Mouse (Mus musculus): ENCODE data around the gene Ms4a1.

DNA sequence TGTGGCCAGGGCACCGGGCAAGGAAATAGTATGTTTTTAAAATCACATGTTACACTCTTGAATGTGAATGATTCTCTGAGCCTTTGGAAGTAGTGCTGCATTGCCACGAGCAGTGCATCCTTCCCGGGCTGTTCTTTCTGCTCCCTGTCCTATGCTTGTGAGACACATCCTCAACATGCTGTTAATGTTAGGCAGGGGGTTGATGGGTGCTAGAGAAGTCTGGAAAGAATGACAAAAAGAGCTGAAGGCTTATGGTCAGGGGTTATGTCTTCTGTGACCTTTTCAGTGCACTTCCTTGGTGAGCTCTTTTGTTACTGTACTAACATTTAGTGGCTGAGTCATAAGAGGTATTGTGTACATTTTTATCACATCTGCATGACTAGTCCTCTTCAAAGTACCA, 14.2 kb upstream of the Ms4a1 start:
- TF ChIP-seq CTCF (IDR thresholded peaks at IDR 0.05; ENCODE audit: borderline replicate concordance, control insufficient read depth, extremely low read depth, insufficient read depth, low read length, poor library complexity) (no peak), POLR2A (IDR thresholded peaks at IDR 0.05; ENCODE audit: control insufficient read depth, extremely low read depth, insufficient read depth, low read length, poor library complexity) (no peak)
